Mouse (Mus musculus) kidney, adult 2 months (tissue): Measurements from ENCODE around the gene Lamtor2.
A peak's percentile ranks its signal among the peaks of the same experiment; 100 is the strongest.

Experiments used
- CTCF ChIP-seq: fragments of 200-500 bp; conservative IDR thresholded peaks from 2 replicates; pipeline ENCODE4 v1.5.1; 2011; ENCODE audit warnings: low read depth, mild to moderate bottlenecking, control low read depth, low read length, moderate library complexity, mixed read lengths; ENCODE audit not compliant: insufficient read depth, insufficient read length
- POLR2A ChIP-seq: fragments of 200-500 bp; IDR thresholded peaks from one replicate; pipeline ENCODE4 v1.6.1; 2011; ENCODE audit warnings: low read depth, low read length, control low read depth

- TF ChIP-seq CTCF (peak; percentile 99; the same call in 1 of the 2 replicates), POLR2A (no peak)
Measured at GRCm38 (mm10) chr3:88526157-88527131, 26.4 kb downstream of the Lamtor2 start.
